Mouse (Mus musculus) neural tube, embryonic 12.5 days (tissue): ENCODE measurements at regions not wholly inside any gene's neighbourhood (a gene's known extent, or its start where the extent isn't known, plus 50 kb on each side); places are given as distances from the start of the nearest gene placed in this dataset.

Experiments used
- ATAC-seq: fragments of 200-750 bp; cut with Nextera tagmentation; 2 replicates; pipeline ENCODE4 v1.8.0; 2017; ENCODE audit warnings: low read depth, mild to moderate bottlenecking, moderate TSS enrichment, moderate library complexity; ENCODE audit not compliant: low FRiP score
- H3K27ac ChIP-seq: fragments of 300-500 bp; sonication (generic); 2 replicates; pipeline ENCODE4 v1.5.1; 2016
- H3K27me3 ChIP-seq: fragments of 300-500 bp; sonication (generic); replicated peaks from 2 replicates; pipeline ENCODE4 v1.6.1; 2016; ENCODE audit warnings: mild to moderate bottlenecking
- H3K36me3 ChIP-seq: fragments of 300-500 bp; sonication (generic); 2 replicates; pipeline ENCODE4 v1.6.1; 2016; ENCODE audit warnings: mild to moderate bottlenecking
- H3K4me1 ChIP-seq: fragments of 300-500 bp; sonication (generic); 2 replicates; pipeline ENCODE4 v1.6.1; 2016
- H3K4me2 ChIP-seq: fragments of 300-500 bp; sonication (generic); replicated peaks from 2 replicates; pipeline ENCODE4 v1.6.1; 2016; ENCODE audit warnings: mild to moderate bottlenecking
- H3K4me3 ChIP-seq: fragments of 300-500 bp; sonication (generic); 2 replicates; pipeline ENCODE4 v1.5.1; 2016
- H3K9ac ChIP-seq: fragments of 300-500 bp; sonication (generic); 2 replicates; pipeline ENCODE4 v1.6.1; 2016; ENCODE audit warnings: mild to moderate bottlenecking
- H3K9me3 ChIP-seq: fragments of 300-500 bp; sonication (generic); 2 replicates; pipeline ENCODE4 v1.6.1; 2016; ENCODE audit warnings: mild to moderate bottlenecking
- WGBS: fragments of 180-500 bp; shearing (Covaris S2); methylation state at CpG from one replicate; pipeline ENCODE4 v1.1.7; 2016; 5-methylcytosine and 5-hydroxymethylcytosine counted together

GRCm38 (mm10) chr8:95974231-95974630, 85.9 kb upstream of the Got2 start:
- Histone ChIP-seq H3K27me3 (no peaks in the 10 kb centered on the region), H3K4me3 (no peak overlapping the region), H3K36me3 (no peaks in the 10 kb centered on the region), H3K4me1 (0 out of 2 replicates have a peak, but pooled peaks cover 2% of the 10 kb centered on the region), H3K27ac (no peak overlapping the region), H3K4me2 (no peak overlapping the region), H3K9me3 (no peaks in the 10 kb centered on the region), H3K9ac (no peak overlapping the region)
- 58% methylated on average over 5 of the region's 5 CpGs for WGBS
- no peak for ATAC-seq

- Histone ChIP-seq H3K4me3 (no peak overlapping the region), H3K36me3 (no peaks in the 10 kb centered on the region), H3K27me3 (no peaks in the 10 kb centered on the region), H3K27ac (no peak overlapping the region), H3K9me3 (no peaks in the 10 kb centered on the region), H3K4me2 (no peak overlapping the region), H3K4me1 (0 out of 2 replicates have a peak, but pooled peaks cover 2% of the 10 kb centered on the region), H3K9ac (no peak overlapping the region)
- ATAC-seq = no peak
- 24% methylated on average over 4 of the region's 4 CpGs for WGBS
Measured at GRCm38 (mm10) chr8:95973571-95973970, 85.2 kb upstream of the Got2 start.

GRCm38 (mm10) chr8:95968828-95969227, 80.5 kb upstream of the Got2 start:
- Histone ChIP-seq H3K27ac (no peak overlapping the region), H3K36me3 (no peaks in the 10 kb centered on the region), H3K27me3 (no peaks in the 10 kb centered on the region), H3K4me1 (no peaks in the 10 kb centered on the region), H3K4me2 (no peak overlapping the region), H3K4me3 (no peak overlapping the region), H3K9me3 (no peaks in the 10 kb centered on the region), H3K9ac (no peak overlapping the region)
- no peak for ATAC-seq
- WGBS = 91% methylated on average over 6 of the region's 6 CpGs

- no peak for ATAC-seq
- no peak overlapping the region for H3K4me3 ChIP-seq
- no peaks in the 10 kb centered on the region for H3K36me3 ChIP-seq
- H3K9ac ChIP-seq = no peak overlapping the region
- no peak overlapping the region for H3K4me2 ChIP-seq
- no peak overlapping the region for H3K27ac ChIP-seq
- 24% methylated on average over 1 of the region's 1 CpGs for WGBS
- no peaks in the 10 kb centered on the region for H3K9me3 ChIP-seq
- no peaks in the 10 kb centered on the region for H3K27me3 ChIP-seq
- no peaks in the 10 kb centered on the region for H3K4me1 ChIP-seq
Measured at GRCm38 (mm10) chr8:95966430-95966829, 78.1 kb upstream of the Got2 start.

GRCm38 (mm10) chr8:95952257-95952656, 63.9 kb upstream of the Got2 start:
- Histone ChIP-seq H3K36me3 (no peaks in the 10 kb centered on the region), H3K9ac (no peak overlapping the region), H3K4me3 (no peak overlapping the region), H3K4me2 (peak overlapping the region; percentile 52), H3K4me1 (no peaks in the 10 kb centered on the region), H3K9me3 (no peaks in the 10 kb centered on the region), H3K27ac (no peak overlapping the region), H3K27me3 (no peaks in the 10 kb centered on the region)
- ATAC-seq = peak; percentile 48; the same call in 1 of the 2 replicates
- WGBS = 8% methylated on average over 10 of the region's 10 CpGs

- Histone ChIP-seq H3K9ac (no peak overlapping the region), H3K36me3 (no peaks in the 10 kb centered on the region), H3K4me2 (peak overlapping the region; percentile 52), H3K9me3 (no peaks in the 10 kb centered on the region), H3K4me1 (no peaks in the 10 kb centered on the region), H3K27ac (no peak overlapping the region), H3K27me3 (no peaks in the 10 kb centered on the region), H3K4me3 (0 out of 2 replicates have a peak overlapping the region, but pooled peaks have one; percentile 22)
- ATAC-seq = peak; percentile 86
- under 1% methylated on average over 17 of the region's 17 CpGs for WGBS
Measured at GRCm38 (mm10) chr8:95951794-95952193, 63.4 kb upstream of the Got2 start.
